In the genomic region with DNA sequence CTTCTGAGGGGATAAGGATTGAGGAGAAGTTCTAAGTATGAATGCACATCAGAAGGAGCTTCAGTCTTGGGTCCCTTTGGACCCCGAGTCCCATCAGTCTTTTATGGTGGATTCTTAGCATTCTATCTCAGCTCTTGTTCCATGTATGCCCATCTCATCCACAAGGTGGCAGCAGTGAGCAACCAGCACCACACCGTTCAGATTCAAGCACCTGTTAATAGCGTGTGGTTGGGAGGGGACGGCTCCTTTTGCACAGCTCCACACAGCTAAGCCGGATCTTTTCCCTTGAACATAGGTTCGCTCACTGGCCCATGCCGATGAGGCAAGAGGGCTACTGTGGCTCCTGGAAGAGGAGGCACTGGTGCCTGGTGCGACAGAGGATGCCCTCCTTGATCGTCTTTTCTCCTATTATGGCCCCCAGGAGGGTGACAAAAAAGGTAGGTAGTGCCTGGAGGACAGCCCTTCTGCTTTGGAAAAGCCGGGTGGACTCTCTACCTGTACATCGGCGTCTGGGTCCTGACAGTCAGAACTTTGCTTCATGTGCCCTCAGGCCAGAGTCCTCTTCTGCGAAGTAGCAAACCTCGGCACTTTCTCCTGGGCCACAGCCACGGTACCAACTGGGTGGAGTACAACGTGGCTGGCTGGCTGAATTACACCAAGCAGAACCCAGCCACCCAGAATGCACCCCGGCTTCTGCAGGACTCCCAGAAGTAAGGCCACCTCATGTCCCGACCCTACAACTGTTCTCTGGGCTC, we compare ENCODE assay signal across 8 mouse cellular contexts. TPM values are rescaled to one million over a fixed set of nuclear protein-coding genes. Genes with fewer than 3 reads are reported as not detected.
DNase-seq lines count a peak whose midpoint lies in the region.

No protein-coding gene starts in this region.

- intact Hi-C loops in heart, postnatal 14 days (cut with DNase I), result loop anchor here (1.0 to 5.0 kb wide), 2 partner anchors 140 to 350 kb away; partner anchors contain the start of genes Nek8 and Tlcd1

- peak; percentile 66 to 72 for DNase-seq in CD8-positive naive resting alpha-beta T cell, adult 2 months (ENCODE audit: low read depth in 2 of 2, low spot score in 2 of 2)
- peak; percentile 81 for DNase-seq in adrenal gland, postnatal 10 days
- DNase-seq in embryo, embryonic 11.5 days (ENCODE audit: low read depth, low spot score), result peak; percentile 72
- peak; percentile 72 to 81 for DNase-seq in heart, postnatal 14 days
- peak; percentile 65 to 89 for DNase-seq in layer of hippocampus, adult 18-20 months (ENCODE audit: low spot score in 2 of 2)
- peak; percentile 76 for DNase-seq in lung, postnatal 14 days
- DNase-seq in retina, postnatal 1 day, result peak; percentile 85
- DNase-seq in thymus, postnatal 4 days, result peak; percentile 87

RNA-seq across cellular contexts. Expression of gene Gm10277, which starts 39.9 kb away (rescaled TPM):
- total RNA-seq in adrenal gland, postnatal 10 days (2021), result not detected
- total RNA-seq in heart, postnatal 14 days (2021), result not detected
- not detected for total RNA-seq in layer of hippocampus, adult 18-20 months (2021)

Comparison
In these comparisons a context has a peak if more than half of its experiments do, and no peak if none do; other contexts are left out.
1. Peak in every context shown above with its lines: DNase-seq.